Mouse (Mus musculus) neural tube, embryonic 14.5 days (tissue): ENCODE measurements at regions not wholly inside any gene's neighbourhood (a gene's known extent, or its start where the extent isn't known, plus 50 kb on each side); places are given as distances from the start of the nearest gene placed in this dataset.

Experiments
- ATAC-seq: fragments of 200-750 bp; cut with Nextera tagmentation; 2 replicates; pipeline ENCODE4 v1.8.0; 2017; ENCODE audit warnings: low read depth, mild to moderate bottlenecking, moderate TSS enrichment, moderate library complexity
- H3K27ac ChIP-seq: fragments of 300-500 bp; sonication (generic); 2 replicates; pipeline ENCODE4 v1.5.1; 2014; ENCODE audit warnings: low read depth, mild to moderate bottlenecking, control low read depth, low read length, moderate library complexity, mixed read lengths
- H3K27me3 ChIP-seq: fragments of 300-500 bp; sonication (generic); 2 replicates; pipeline ENCODE4 v1.6.1; 2014; ENCODE audit warnings: low read length; ENCODE audit not compliant: control insufficient read depth, insufficient read depth
- H3K36me3 ChIP-seq: fragments of 300-500 bp; sonication (generic); 2 replicates; pipeline ENCODE4 v1.6.1; 2014; ENCODE audit warnings: low read length, mixed read lengths; ENCODE audit not compliant: control insufficient read depth, insufficient read depth
- H3K4me1 ChIP-seq: fragments of 300-500 bp; sonication (generic); 2 replicates; pipeline ENCODE4 v1.6.1; 2014; ENCODE audit warnings: low read length; ENCODE audit not compliant: control insufficient read depth, insufficient read depth
- H3K4me2 ChIP-seq: fragments of 300-500 bp; sonication (generic); 2 replicates; pipeline ENCODE4 v1.6.1; 2014; ENCODE audit warnings: mild to moderate bottlenecking, low read depth, low read length, control low read depth
- H3K4me3 ChIP-seq: fragments of 300-500 bp; sonication (generic); 2 replicates; pipeline ENCODE4 v1.5.1; 2014; ENCODE audit warnings: low read depth, low read length, control low read depth, mixed read lengths
- H3K9ac ChIP-seq: fragments of 300-500 bp; sonication (generic); replicated peaks from 2 replicates; pipeline ENCODE4 v1.6.1; 2014; ENCODE audit warnings: low read depth, mild to moderate bottlenecking, control low read depth, low read length, mixed read lengths
- H3K9me3 ChIP-seq: fragments of 300-500 bp; sonication (generic); 2 replicates; pipeline ENCODE4 v1.6.1; 2016; ENCODE audit warnings: low read length; ENCODE audit not compliant: control insufficient read depth
- WGBS: fragments of 180-500 bp; shearing (Covaris S2); extraction: QIAGEN DNeasy Blood & Tissue Kit; methylation state at CpG from one replicate; pipeline ENCODE4 v1.1.7; 2014; 5-methylcytosine and 5-hydroxymethylcytosine counted together

DNA sequence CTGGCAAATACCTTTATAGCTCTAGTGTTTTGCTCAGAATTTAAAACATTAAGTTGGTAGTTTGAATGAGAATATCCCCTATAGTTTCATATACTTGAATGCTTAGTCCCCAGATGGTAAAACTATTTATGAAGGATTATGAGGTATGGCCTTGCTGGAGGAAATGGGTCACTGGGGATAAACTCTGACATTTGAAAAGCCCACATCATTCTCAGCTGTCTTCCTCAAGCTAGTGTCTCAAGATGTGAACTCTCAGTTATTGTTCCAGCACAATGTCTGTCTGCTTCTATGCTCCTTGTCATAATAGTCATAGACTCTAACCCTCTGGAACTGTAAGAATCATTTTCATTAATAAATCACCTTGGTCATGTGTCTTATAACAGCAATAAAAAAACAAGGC, 2004.1 kb upstream of the Gm8797 start:
- no peaks in the 10 kb centered on the region for H3K4me1 ChIP-seq
- no peak overlapping the region for H3K4me2 ChIP-seq
- no peak overlapping the region for H3K27ac ChIP-seq
- H3K9me3 ChIP-seq: no peaks in the 10 kb centered on the region
- no peaks in the 10 kb centered on the region for H3K36me3 ChIP-seq
- no peaks in the 10 kb centered on the region for H3K27me3 ChIP-seq
- no peak overlapping the region for H3K4me3 ChIP-seq
- no peak overlapping the region for H3K9ac ChIP-seq
- no peak for ATAC-seq

- no peaks in the 10 kb centered on the region for H3K9me3 ChIP-seq
- no peaks in the 10 kb centered on the region for H3K27me3 ChIP-seq
- peak; percentile 60; the same call in 1 of the 2 replicates for ATAC-seq
- H3K4me3 ChIP-seq: no peak overlapping the region
- H3K4me1 ChIP-seq: no peaks in the 10 kb centered on the region
- no peak overlapping the region for H3K27ac ChIP-seq
- WGBS: 13% methylated on average over 5 of the region's 5 CpGs
- no peak overlapping the region for H3K9ac ChIP-seq
- H3K4me2 ChIP-seq: no peak overlapping the region
- H3K36me3 ChIP-seq: no peaks in the 10 kb centered on the region
These were observed 1998.9 kb upstream of the Gm8797 start for GRCm38 (mm10) chr3:3751596-3752251.

DNA sequence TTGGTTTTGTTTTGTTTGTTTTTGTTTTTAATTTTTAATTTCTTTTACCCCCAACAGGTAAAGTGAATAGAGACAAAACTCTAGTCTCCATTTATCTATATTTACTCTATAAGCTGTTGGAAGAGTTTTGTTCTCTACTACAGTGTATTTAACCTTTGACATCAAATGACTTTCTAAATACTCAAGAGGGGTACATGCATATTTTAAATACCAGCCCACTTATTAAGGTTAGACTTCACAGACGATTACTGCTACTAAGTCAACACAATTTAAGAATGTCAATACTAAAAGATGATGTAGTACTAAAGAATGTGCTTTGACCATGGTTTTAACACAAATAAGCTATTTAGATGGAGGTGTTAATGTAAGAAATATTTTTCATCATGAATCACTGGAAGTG, 1989.3 kb upstream of the Gm8797 start:
- Histone ChIP-seq H3K27me3 (no peaks in the 10 kb centered on the region), H3K4me2 (no peak overlapping the region), H3K27ac (no peak overlapping the region), H3K4me3 (no peak overlapping the region), H3K9ac (no peak overlapping the region), H3K9me3 (no peaks in the 10 kb centered on the region), H3K4me1 (no peaks in the 10 kb centered on the region), H3K36me3 (no peaks in the 10 kb centered on the region)
- no peak for ATAC-seq
- 69% methylated on average over 1 of the region's 1 CpGs for WGBS

- H3K4me2 ChIP-seq: no peak overlapping the region
- no peaks in the 10 kb centered on the region for H3K36me3 ChIP-seq
- no peaks in the 10 kb centered on the region for H3K9me3 ChIP-seq
- no peaks in the 10 kb centered on the region for H3K27me3 ChIP-seq
- H3K9ac ChIP-seq: no peak overlapping the region
- no peak overlapping the region for H3K27ac ChIP-seq
- 77% methylated on average over 3 of the region's 3 CpGs for WGBS
- H3K4me3 ChIP-seq: no peak overlapping the region
- ATAC-seq: 0 out of 2 replicates have a peak, but pooled peaks have one; percentile 54
- H3K4me1 ChIP-seq: no peaks in the 10 kb centered on the region
These were observed 1966.4 kb upstream of the Gm8797 start for GRCm38 (mm10) chr3:3784200-3784599.

- ATAC-seq: no peak
- H3K9me3 ChIP-seq: no peaks in the 10 kb centered on the region
- H3K4me3 ChIP-seq: no peak overlapping the region
- H3K9ac ChIP-seq: no peak overlapping the region
- H3K27me3 ChIP-seq: no peaks in the 10 kb centered on the region
- no peaks in the 10 kb centered on the region for H3K4me1 ChIP-seq
- 73% methylated on average over 2 of the region's 2 CpGs for WGBS
- no peak overlapping the region for H3K4me2 ChIP-seq
- H3K27ac ChIP-seq: no peak overlapping the region
- no peaks in the 10 kb centered on the region for H3K36me3 ChIP-seq
These were observed 1964.6 kb upstream of the Gm8797 start for GRCm38 (mm10) chr3:3786039-3786438.

- Histone ChIP-seq H3K4me2 (no peak overlapping the region), H3K4me1 (no peaks in the 10 kb centered on the region), H3K27me3 (no peaks in the 10 kb centered on the region), H3K4me3 (no peak overlapping the region), H3K36me3 (no peaks in the 10 kb centered on the region), H3K9me3 (no peaks in the 10 kb centered on the region), H3K27ac (no peak overlapping the region), H3K9ac (no peak overlapping the region)
- WGBS: 96% methylated on average over 1 of the region's 1 CpGs
- ATAC-seq: no peak
These were observed 1942.8 kb upstream of the Gm8797 start for GRCm38 (mm10) chr3:3807821-3808220.

GRCm38 (mm10) chr3:3829020-3829419, 1921.6 kb upstream of the Gm8797 start:
- H3K36me3 ChIP-seq: no peaks in the 10 kb centered on the region
- ATAC-seq: no peak
- 81% methylated on average over 4 of the region's 4 CpGs for WGBS
- H3K4me3 ChIP-seq: no peak overlapping the region
- no peak overlapping the region for H3K4me2 ChIP-seq
- H3K9me3 ChIP-seq: no peaks in the 10 kb centered on the region
- H3K9ac ChIP-seq: no peak overlapping the region
- no peaks in the 10 kb centered on the region for H3K4me1 ChIP-seq
- H3K27ac ChIP-seq: no peak overlapping the region
- no peaks in the 10 kb centered on the region for H3K27me3 ChIP-seq

GRCm38 (mm10) chr3:3831411-3832286, 1919.0 kb upstream of the Gm8797 start:
- H3K4me1 ChIP-seq: no peaks in the 10 kb centered on the region
- H3K9me3 ChIP-seq: no peaks in the 10 kb centered on the region
- H3K27me3 ChIP-seq: no peaks in the 10 kb centered on the region
- H3K27ac ChIP-seq: no peak overlapping the region
- WGBS: 52% methylated on average over 7 of the region's 7 CpGs
- no peak overlapping the region for H3K9ac ChIP-seq
- ATAC-seq: peak; percentile 93
- no peak overlapping the region for H3K4me3 ChIP-seq
- no peak overlapping the region for H3K4me2 ChIP-seq
- H3K36me3 ChIP-seq: no peaks in the 10 kb centered on the region
